Mouse (Mus musculus) CH12.LX (cell line): ENCODE results near the gene Tmem125.

Source experiments
- CHD1 ChIP-seq: IDR thresholded peaks from 2 replicates; pipeline ENCODE4 v1.6.1; 2012; ENCODE audit warnings: low read depth, low read length, improper control_type of control experiment, inconsistent platforms
- CHD2 ChIP-seq: IDR thresholded peaks from 2 replicates; pipeline ENCODE4 v1.6.1; 2011; ENCODE audit warnings: low read length, improper control_type of control experiment
- CTCF ChIP-seq, 2 experiments: IDR thresholded peaks in 1 of 2; conservative IDR thresholded peaks in 1 of 2; 2 replicates each; pipeline ENCODE4 v1.5.1; 2011 to 2012; ENCODE audit warnings: low read depth in 2 of 2, low read length in 2 of 2, improper control_type of control experiment in 1 of 2, inconsistent platforms in 1 of 2, mild to moderate bottlenecking in 1 of 2, moderate library complexity in 1 of 2
- EP300 ChIP-seq: IDR thresholded peaks from 2 replicates; pipeline ENCODE4 v1.6.1; 2011; ENCODE audit warnings: low read length, improper control_type of control experiment
- GABPA ChIP-seq: IDR thresholded peaks from 2 replicates; pipeline ENCODE4 v1.6.1; 2012; ENCODE audit warnings: low read depth, low read length, improper control_type of control experiment, inconsistent platforms; ENCODE audit not compliant: insufficient replicate concordance
- MAFK ChIP-seq: IDR thresholded peaks from 2 replicates; pipeline ENCODE4 v1.6.1; 2011; ENCODE audit warnings: low read length, improper control_type of control experiment; ENCODE audit not compliant: insufficient replicate concordance
- MAX ChIP-seq: IDR thresholded peaks from 2 replicates; pipeline ENCODE4 v1.6.1; 2011; ENCODE audit warnings: low read length, improper control_type of control experiment
- MAZ ChIP-seq: IDR thresholded peaks from 2 replicates; pipeline ENCODE4 v1.6.1; 2012; ENCODE audit warnings: low read depth, mild to moderate bottlenecking, inconsistent platforms, low read length, improper control_type of control experiment, moderate library complexity
- MEF2A ChIP-seq: IDR thresholded peaks from 2 replicates; pipeline ENCODE4 v1.6.1; 2014; ENCODE audit warnings: low read depth, mild to moderate bottlenecking, inconsistent platforms, low read length, improper control_type of control experiment, borderline replicate concordance
- NELFE ChIP-seq: IDR thresholded peaks from 2 replicates; pipeline ENCODE4 v1.6.1; 2011; ENCODE audit warnings: low read depth, low read length, improper control_type of control experiment
- NRF1 ChIP-seq: IDR thresholded peaks from 2 replicates; pipeline ENCODE4 v1.6.1; 2014; ENCODE audit warnings: low read depth, mild to moderate bottlenecking, inconsistent platforms, low read length, improper control_type of control experiment, moderate library complexity
- POLR2A ChIP-seq: IDR thresholded peaks from 2 replicates; pipeline ENCODE4 v1.6.1; 2011; ENCODE audit warnings: low read depth, mild to moderate bottlenecking, improper control_type of control experiment, low read length
- USF1 ChIP-seq: IDR thresholded peaks from 2 replicates; pipeline ENCODE4 v1.6.1; 2014; ENCODE audit warnings: low read depth, mild to moderate bottlenecking, inconsistent platforms, low read length, improper control_type of control experiment
- ZMIZ1 ChIP-seq: IDR thresholded peaks from 2 replicates; pipeline ENCODE4 v1.6.1; 2012; ENCODE audit warnings: low read depth, mild to moderate bottlenecking, inconsistent platforms, low read length, improper control_type of control experiment

DNA sequence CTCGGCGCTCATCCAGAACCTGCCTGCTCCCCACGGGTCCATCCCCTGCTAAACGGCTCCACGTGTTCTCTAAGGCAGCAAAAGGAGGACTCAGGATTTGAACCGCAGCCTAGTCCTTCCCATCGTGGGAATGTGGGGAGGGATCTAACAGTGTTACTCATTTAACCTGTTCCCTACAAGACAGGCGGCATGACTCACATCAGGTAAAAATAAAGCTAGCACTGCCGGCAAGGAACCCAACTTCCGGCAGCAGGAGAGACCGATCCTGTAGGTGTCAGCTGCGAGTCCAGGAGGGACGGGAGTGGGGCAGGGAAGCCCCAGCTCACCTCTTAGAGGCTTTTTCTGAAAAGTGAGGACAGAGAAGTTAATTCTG, 700 bp downstream of the Tmem125 start:
- TF ChIP-seq MAX = no peak
- TF ChIP-seq MAZ = no peak
- no peak for TF ChIP-seq POLR2A
- TF ChIP-seq EP300 = no peak
- TF ChIP-seq MEF2A = no peak
- TF ChIP-seq NRF1 = no peak
- no peak for TF ChIP-seq CTCF (conservative IDR thresholded peaks at IDR 0.05 in 1 of 2, IDR thresholded peaks at IDR 0.05 in 1 of 2; ENCODE audit: low read depth in 2 of 2, low read length in 2 of 2)
- TF ChIP-seq CHD1 = no peak
- TF ChIP-seq ZMIZ1 = no peak
- no peak for TF ChIP-seq MAFK
- no peak for TF ChIP-seq CHD2
- TF ChIP-seq GABPA = no peak
- no peak for TF ChIP-seq USF1
- no peak for TF ChIP-seq NELFE
